Mouse (Mus musculus): ENCODE data around the gene Fcgrt.

- no peak for TF ChIP-seq POLR2A (IDR thresholded peaks at IDR 0.05; ENCODE audit: extremely low read depth, insufficient read depth, low read length)
- no peak for TF ChIP-seq CTCF (IDR thresholded peaks at IDR 0.05; ENCODE audit: extremely low read depth, insufficient read depth, low read length)
Measured at GRCm38 (mm10) chr7:45069671-45070070, 34.0 kb downstream of the Fcgrt start.
